Mouse (Mus musculus) megakaryocyte, adult 5-6 weeks (primary cell): ENCODE measurements around the gene Atat1. TPM values are rescaled to one million over a fixed set of nuclear protein-coding genes. Genes with fewer than 3 reads are reported as not detected.

Experiments
- ATAC-seq: 2 replicates; pipeline ENCODE4 v1.8.0; 2016; ENCODE audit warnings: mild to moderate bottlenecking, inconsistent platforms; ENCODE audit not compliant: poor library complexity, severe bottlenecking
- total RNA-seq, 2 experiments: library from RNA; stranded (forward) in 1 of 2; stranded (reverse) in 1 of 2; fragments of 153-499, 151-499 nt in 1 of 2; fragments of 221-1000, 200-1000 nt in 1 of 2; gene quantifications; 2 replicates each; pipeline versions ENCODE4 v1.2.3 to v1.2.4; 2015 to 2017

Gene Atat1
- total RNA-seq, 2 experiments from 2014 or later, result 5.2 to 10.1 TPM

DNA sequence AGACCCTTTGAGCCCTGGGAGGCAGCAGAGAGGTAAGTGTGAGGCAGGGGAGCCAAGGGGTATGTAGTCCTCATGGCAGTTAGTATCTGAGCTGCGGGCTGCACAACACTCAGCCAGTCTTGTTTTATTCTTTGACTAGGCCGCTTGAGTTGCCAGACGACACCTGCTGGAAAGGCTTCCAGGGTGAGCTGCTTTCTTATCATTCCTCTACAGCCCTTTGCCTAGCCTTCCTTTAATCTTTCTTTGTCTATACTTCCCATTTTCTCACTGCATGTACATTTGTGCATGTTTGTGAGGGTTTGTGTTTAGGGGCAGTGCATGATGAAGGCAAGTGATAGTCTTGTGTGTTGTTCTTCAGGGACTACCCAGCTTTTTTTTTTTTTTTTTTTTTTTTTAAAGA lies 58.9 kb downstream of the Atat1 start:
- no peak for ATAC-seq

- no peak for ATAC-seq
Measured at GRCm38 (mm10) chr17:35848112-35848511, 61.8 kb downstream of the Atat1 start.

Other genes starting within 250 kb of the Atat1 start
- gene Vars2, start 242.5 kb downstream of the Atat1 start, total RNA-seq (2015), result 2.1 and 5.3 TPM in 2 replicates
- gene Vars2, start 242.5 kb downstream of the Atat1 start, total RNA-seq (2017), result 3.3 and 16.9 TPM in 2 replicates
- 13.4 and 15.1 TPM in 2 replicates for gene Gtf2h4, start 236.3 kb downstream of the Atat1 start, total RNA-seq (2015)
- gene Gtf2h4, start 236.3 kb downstream of the Atat1 start, total RNA-seq (2017), result 10.6 and 14.9 TPM in 2 replicates
- 0.91 and 1.0 TPM in 2 replicates for gene Ddr1, start 205.5 kb downstream of the Atat1 start, total RNA-seq (2015)
- 0.49 and 1.0 TPM in 2 replicates for gene Ddr1, start 205.5 kb downstream of the Atat1 start, total RNA-seq (2017)
- 21.1 and 22.8 TPM in 2 replicates for gene Ier3, start 88.4 kb downstream of the Atat1 start, total RNA-seq (2015)
- 15.7 and 20.5 TPM in 2 replicates for gene Ier3, start 88.4 kb downstream of the Atat1 start, total RNA-seq (2017)
- gene Flot1, start 86.8 kb downstream of the Atat1 start, total RNA-seq (2015), result 73.5 and 95.0 TPM in 2 replicates
- 124 and 127 TPM in 2 replicates for gene Flot1, start 86.8 kb downstream of the Atat1 start, total RNA-seq (2017)
- 649 TPM in 2 replicates for gene Tubb5, start 71.8 kb downstream of the Atat1 start, total RNA-seq (2015)
- gene Tubb5, start 71.8 kb downstream of the Atat1 start, total RNA-seq (2017), result 751 and 811 TPM in 2 replicates
- gene Mdc1, start 68.6 kb downstream of the Atat1 start, total RNA-seq (2015), result 37.6 and 62.8 TPM in 2 replicates
- 17.3 and 18.6 TPM in 2 replicates for gene Mdc1, start 68.6 kb downstream of the Atat1 start, total RNA-seq (2017)
- 88.5 and 114 TPM in 2 replicates for gene Nrm, start 48.8 kb downstream of the Atat1 start, total RNA-seq (2015)
- 80.1 and 82.8 TPM in 2 replicates for gene Nrm, start 48.8 kb downstream of the Atat1 start, total RNA-seq (2017)
- 153 and 167 TPM in 2 replicates for gene Ppp1r18, start 44.5 kb downstream of the Atat1 start, total RNA-seq (2015)
- 64.0 and 78.1 TPM in 2 replicates for gene Ppp1r18, start 44.5 kb downstream of the Atat1 start, total RNA-seq (2017)
- gene Dhx16, start 30.3 kb downstream of the Atat1 start, total RNA-seq (2015), result 87.6 and 118 TPM in 2 replicates
- 65.9 and 72.8 TPM in 2 replicates for gene Dhx16, start 30.3 kb downstream of the Atat1 start, total RNA-seq (2017)
- gene 2310061I04Rik, start 12.6 kb downstream of the Atat1 start, total RNA-seq (2015), result 28.4 and 31.8 TPM in 2 replicates
- 3.5 and 9.8 TPM in 2 replicates for gene 2310061I04Rik, start 12.6 kb downstream of the Atat1 start, total RNA-seq (2017)
- 29.2 and 35.9 TPM in 2 replicates for gene Mrps18b, start 6.3 kb upstream of the Atat1 start, total RNA-seq (2015)
- 25.0 and 28.9 TPM in 2 replicates for gene Mrps18b, start 6.3 kb upstream of the Atat1 start, total RNA-seq (2017)
- gene Ppp1r10, start 6.4 kb upstream of the Atat1 start, total RNA-seq (2015), result 82.4 and 93.7 TPM in 2 replicates
- 131 and 157 TPM in 2 replicates for gene Ppp1r10, start 6.4 kb upstream of the Atat1 start, total RNA-seq (2017)
- 31.8 and 32.7 TPM in 2 replicates for gene Abcf1, start 59.7 kb upstream of the Atat1 start, total RNA-seq (2015)
- 101 and 128 TPM in 2 replicates for gene Abcf1, start 59.7 kb upstream of the Atat1 start, total RNA-seq (2017)
- gene Gnl1, start 69.8 kb upstream of the Atat1 start, total RNA-seq (2015), result 5.0 and 6.4 TPM in 2 replicates
- 11.3 and 13.9 TPM in 2 replicates for gene Gnl1, start 69.8 kb upstream of the Atat1 start, total RNA-seq (2017)
- gene Prr3, start 70.2 kb upstream of the Atat1 start, total RNA-seq (2015), result 7.5 and 8.9 TPM in 2 replicates
- gene Prr3, start 70.2 kb upstream of the Atat1 start, total RNA-seq (2017), result 2.8 and 8.5 TPM in 2 replicates
- 19.5 and 20.8 TPM in 2 replicates for gene H2-T24, start 110.5 kb upstream of the Atat1 start, total RNA-seq (2015)
- gene H2-T24, start 110.5 kb upstream of the Atat1 start, total RNA-seq (2017), result 85.4 and 88.2 TPM in 2 replicates
- gene H2-T23, start 122.8 kb upstream of the Atat1 start, total RNA-seq (2015), result 211 and 216 TPM in 2 replicates
- gene H2-T23, start 122.8 kb upstream of the Atat1 start, total RNA-seq (2017), result 185 and 224 TPM in 2 replicates
- 43.2 and 44.4 TPM in 2 replicates for gene H2-T22, start 132.7 kb upstream of the Atat1 start, total RNA-seq (2015)
- 51.9 and 56.1 TPM in 2 replicates for gene H2-T22, start 132.7 kb upstream of the Atat1 start, total RNA-seq (2017)
- gene Gm6034, start 132.9 kb upstream of the Atat1 start, total RNA-seq (2015), result not detected in 2 replicates
- gene Gm6034, start 132.9 kb upstream of the Atat1 start, total RNA-seq (2017), result not detected in 2 replicates
- not detected in 2 replicates for gene Gm11127, start 148.3 kb upstream of the Atat1 start, total RNA-seq (2015)
- gene Gm11127, start 148.3 kb upstream of the Atat1 start, total RNA-seq (2017), result not detected in 2 replicates
- 0.62 TPM in 1 of 2 replicates, not detected in the other for gene Gm19684, start 211.6 kb upstream of the Atat1 start, total RNA-seq (2015)
- gene Gm19684, start 211.6 kb upstream of the Atat1 start, total RNA-seq (2017), result 0.12 and 0.15 TPM in 2 replicates
- not detected in 2 replicates for gene Gm7030, start 219.3 kb upstream of the Atat1 start, total RNA-seq (2015)
- gene Gm7030, start 219.3 kb upstream of the Atat1 start, total RNA-seq (2017), result not detected in 2 replicates